Mouse (Mus musculus) kidney, postnatal 4 days (tissue): ENCODE results near the gene Mapkapk5.

ENCODE experiments used
- DNase-seq, 2 experiments: peaks; one replicate each; pipeline ENCODE4 v3.0.0; 2021; ENCODE audit warnings: mixed read lengths in 2 of 2

Mapkapk5 gene

DNA sequence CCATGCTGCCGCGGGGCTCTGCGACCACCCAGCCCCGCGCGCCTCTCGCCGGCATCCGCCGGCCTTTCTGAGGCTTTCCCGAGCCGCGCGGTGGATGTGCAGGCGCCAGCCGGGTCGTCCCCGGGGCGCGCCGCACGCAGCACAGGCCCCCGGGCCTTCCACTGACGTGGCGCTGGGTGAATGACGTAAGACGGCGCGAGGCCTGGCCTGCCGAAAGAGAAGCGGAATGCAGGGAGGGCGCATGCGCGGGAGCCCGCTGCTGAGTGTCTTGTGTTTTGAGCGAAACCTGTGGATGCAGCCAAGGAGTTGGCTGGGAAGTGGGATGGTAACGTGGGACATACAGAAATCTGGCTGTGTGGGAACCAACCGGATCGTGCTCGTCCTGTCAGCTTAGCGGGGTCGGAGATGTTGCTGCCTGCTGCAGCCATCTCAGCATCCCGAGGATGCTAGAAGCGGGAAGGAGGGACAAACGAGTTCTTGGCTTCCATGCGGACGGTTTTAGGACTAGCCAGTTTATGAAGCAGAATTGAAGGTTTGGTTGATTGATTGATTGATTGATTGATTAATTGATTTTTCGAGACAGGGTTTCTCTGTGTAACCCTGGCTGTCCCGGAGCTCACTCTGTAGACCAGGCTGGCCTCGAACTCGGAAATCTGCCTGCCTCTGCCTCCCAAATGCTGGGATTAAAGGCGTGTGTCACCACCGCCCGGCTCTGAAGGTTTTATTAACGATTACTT, at the start of gene Mapkapk5:
Mapkapk5 (minus strand) TSS at position 113 of the 737 bp plus-strand sequence.
- DNase-seq: peak; percentile 98 to 99

GRCm38 (mm10) chr5:121594714-121595313, 49.1 kb upstream of the Mapkapk5 start:
- DNase-seq: no peak

DNA sequence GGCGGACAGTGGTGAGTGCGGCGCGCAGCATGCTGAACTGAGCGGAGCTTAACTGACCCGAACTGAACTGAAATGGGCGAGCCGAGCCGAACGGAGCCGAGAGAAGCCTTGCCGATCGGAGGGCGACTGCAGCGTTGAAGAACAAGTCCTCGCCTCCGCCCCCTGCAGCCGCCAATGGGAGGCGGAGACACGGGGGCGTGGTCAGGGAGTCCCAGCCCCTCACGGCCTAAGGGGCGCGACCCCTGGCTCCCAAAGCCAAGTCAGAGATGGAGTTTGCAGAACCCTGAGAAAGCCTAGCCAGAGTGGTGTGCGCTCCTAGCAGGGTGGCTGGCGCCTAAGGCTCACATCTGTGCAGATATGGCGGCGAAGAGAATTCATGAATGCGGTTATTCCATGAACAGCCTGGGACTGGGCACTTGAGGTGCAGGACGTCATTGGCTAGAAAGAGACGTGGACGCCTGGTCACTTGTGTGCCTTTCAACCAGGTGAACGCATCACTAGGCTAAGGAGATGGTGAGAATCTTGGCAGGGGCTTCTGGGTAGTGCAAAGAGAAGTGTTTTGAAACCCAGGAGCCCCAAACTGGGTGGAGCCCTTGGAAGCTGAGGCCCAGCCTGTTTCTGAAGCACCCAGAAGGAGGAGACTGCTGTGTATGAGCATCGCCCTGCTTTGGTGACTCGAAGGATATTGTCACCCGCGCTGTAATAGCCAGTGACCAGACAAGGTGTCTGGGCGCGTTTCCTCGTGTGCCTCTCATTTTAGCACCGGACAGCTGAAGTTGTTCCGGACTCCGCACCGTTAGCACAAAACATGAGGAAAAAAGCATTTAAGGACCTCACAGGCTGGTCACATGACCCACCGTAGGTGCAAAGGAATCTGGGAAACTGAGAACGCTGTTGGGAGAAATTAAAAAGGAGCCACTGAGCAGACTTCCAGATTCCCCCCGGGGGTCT, 48.0 kb upstream of the Mapkapk5 start, which contains the start of gene Aldh2:
Aldh2 (minus strand) TSS at position 374 of the 951 bp plus-strand sequence.
- peak; percentile 90 to 95 for DNase-seq

GRCm38 (mm10) chr5:121592816-121593407, 47.2 kb upstream of the Mapkapk5 start:
- peak in 1 of 2 experiments; percentile 66 for DNase-seq

DNA sequence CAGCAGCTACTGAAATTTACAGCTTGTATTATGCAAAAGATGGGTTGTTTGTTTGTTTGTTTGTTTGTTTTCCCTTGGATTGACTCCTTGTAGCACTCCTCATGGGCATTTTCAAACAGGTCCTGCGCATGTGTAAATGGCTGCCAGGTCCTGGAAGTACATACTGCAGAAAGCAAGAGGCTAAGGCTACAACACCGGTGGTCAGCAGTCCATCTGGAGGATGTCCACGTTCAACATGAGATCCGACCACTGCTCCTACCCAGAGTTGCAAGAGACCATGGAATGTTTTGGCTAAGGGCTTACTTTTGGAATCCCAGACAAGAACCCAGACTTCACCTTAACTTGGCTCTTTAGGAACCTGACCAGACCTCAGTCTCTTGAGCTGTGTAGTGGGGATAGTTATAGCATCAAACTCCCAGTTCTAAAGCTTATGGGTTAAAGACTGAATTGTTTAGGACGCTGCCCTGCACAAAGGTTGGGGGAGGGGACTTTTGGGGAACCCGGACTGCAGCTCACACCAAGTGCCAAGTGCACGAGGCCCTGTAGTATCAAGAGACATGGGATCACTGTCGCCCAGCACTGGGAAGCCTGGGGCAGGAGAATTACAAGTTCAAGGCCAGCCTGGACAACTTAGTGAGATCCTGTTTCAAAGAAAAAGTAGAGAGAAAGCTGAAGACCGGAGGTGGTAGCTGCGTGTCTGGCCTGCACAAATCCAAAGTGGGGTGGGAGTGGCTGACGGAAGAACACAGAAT, 46.5 kb upstream of the Mapkapk5 start:
- DNase-seq: peak in 1 of 2 experiments; percentile 23

DNA sequence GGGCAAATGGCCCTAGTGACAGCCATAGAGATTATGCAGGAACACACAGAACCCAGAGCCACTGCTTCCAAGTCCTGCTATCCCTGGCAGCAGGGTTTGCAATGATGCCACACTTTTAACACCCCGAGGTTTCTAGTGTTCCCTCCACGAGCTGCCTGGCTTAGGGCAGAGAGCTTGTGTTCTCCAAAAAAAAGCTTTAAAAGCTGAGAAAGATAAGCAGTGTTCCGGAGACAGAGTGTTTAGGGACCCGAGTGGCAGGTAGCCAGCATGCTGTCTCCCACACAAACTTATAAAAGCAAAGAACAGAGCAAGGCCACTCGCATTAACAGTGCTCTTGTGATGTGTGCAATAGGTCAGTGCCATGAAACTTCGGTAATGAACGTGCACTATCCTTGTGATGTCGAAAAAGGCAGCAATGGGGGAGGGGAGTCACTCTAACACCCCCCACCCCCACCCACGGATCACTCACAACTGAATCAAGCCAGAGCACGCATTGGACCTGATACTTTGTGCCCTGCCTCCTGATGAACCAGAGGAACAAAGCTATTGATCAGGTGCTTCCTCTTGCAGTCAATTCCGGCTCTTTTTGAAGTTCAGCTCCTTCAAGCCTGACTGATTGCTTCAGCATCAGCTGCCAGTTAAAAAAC, 45.8 kb upstream of the Mapkapk5 start:
- DNase-seq: peak in 1 of 2 experiments; percentile 23

DNA sequence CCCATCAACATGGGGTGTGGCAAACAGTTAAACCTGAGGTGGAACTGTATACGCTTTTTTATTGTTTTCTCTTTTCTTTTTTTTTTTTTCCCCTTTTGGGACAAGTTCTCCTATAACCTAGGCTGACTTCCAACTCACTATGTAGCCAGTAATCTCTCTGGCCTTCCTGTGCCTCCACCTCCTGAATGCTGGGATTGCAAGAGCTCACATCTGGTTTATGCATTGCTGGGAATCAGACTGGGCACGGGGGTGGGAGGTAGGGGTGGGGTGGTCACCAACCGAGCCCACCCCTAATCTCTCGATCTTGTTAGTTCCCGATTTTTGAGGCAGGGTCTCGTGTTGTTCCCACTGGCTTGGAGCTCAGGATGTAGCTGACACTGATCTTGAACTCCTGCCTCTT, 44.2 kb upstream of the Mapkapk5 start:
- no peak for DNase-seq

- DNase-seq: peak in 1 of 2 experiments; percentile 49
Observed at GRCm38 (mm10) chr5:121586400-121587039, 40.8 kb upstream of the Mapkapk5 start.

- no peak for DNase-seq
Observed at GRCm38 (mm10) chr5:121585699-121586098, 40.0 kb upstream of the Mapkapk5 start.

DNA sequence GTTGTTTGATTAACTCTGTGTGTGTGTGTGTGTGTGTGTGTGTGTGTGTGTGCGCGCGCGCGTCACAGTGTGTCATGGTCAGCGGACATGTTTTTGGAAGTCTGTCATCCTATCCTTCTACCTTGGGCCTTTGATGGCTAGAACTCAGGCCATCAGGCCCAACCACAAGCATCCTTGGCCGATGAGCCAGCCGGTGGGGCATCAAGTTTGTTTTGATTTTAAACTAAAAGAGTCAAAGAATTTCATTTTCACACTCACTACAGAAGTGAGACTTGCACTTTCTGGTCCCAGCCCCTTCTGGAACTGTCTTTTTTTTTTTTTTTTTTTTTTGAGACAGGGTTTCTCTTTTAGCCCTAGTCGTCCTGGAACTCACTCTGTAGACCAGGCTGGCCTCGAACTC, 39.3 kb upstream of the Mapkapk5 start:
- DNase-seq: no peak

GRCm38 (mm10) chr5:121583765-121584501, 38.2 kb upstream of the Mapkapk5 start:
- peak; percentile 91 to 94 for DNase-seq

GRCm38 (mm10) chr5:121581945-121582344, 36.2 kb upstream of the Mapkapk5 start:
- no peak for DNase-seq

GRCm38 (mm10) chr5:121576927-121577488, 31.3 kb upstream of the Mapkapk5 start:
- no peak for DNase-seq

- DNase-seq: no peak
Observed at GRCm38 (mm10) chr5:121575867-121576266, 30.2 kb upstream of the Mapkapk5 start.

- DNase-seq: no peak
Observed at GRCm38 (mm10) chr5:121574145-121574544, 28.4 kb upstream of the Mapkapk5 start.

GRCm38 (mm10) chr5:121570787-121571186, 25.1 kb upstream of the Mapkapk5 start:
- DNase-seq: no peak

DNA sequence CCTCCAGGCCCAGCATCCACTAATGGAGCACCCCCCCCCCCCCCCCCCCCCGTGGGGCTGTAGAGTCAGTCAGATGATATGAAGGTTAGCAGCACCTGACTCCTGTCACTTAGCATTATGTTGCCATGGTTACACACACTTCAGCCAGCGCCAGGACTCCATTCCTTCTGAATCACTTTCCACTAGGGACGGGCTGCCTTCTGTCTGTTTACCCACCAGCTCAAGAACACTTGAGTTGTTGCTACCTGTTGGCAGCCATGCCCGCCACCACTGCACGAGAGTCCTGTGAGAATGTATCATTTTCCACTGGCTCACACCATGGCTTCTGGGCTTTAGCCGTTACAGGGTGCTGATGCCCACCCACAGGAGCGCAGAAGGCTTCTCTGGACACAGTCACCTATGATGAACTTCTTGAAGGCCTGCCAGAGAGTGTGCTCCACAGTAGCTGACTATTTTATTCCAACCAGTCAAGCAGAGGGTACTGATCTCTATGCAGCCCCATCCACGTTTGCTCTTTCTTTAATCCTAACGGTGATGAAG, 24.2 kb upstream of the Mapkapk5 start:
- DNase-seq: no peak

DNA sequence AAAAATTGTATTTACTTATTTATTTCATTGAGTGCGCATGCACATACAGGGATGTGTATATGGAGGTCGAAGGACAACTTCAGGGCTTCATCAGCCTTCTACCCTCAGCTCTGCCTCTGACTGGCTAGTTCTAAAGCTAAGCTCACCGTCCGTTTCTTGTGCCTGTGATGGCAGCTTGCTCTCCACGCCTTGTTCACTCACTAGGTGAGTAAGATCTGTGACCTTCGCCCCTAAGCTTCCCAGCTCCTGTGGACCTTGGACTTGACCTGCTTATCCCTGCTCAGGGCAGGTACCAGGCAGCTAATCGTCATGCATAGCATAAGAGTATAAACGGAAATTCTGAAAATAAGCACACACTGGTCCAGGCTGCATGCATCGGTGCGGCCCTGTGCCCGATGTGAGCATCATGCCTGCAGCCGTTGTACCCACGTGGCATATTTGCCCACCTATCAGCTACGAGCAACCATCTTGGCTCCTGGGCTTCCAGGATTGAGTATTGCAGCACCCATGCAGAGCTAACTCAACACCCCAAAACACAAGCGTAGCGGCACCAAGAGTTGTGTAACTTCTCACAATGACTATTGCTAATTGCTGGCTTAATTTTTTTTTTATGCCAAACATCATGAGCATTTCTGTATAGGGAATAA, 20.5 kb upstream of the Mapkapk5 start:
- DNase-seq: peak in 1 of 2 experiments; percentile 34

GRCm38 (mm10) chr5:121564468-121564895, 18.8 kb upstream of the Mapkapk5 start:
- peak; percentile 96 for DNase-seq
